Mouse (Mus musculus): ENCODE results near the gene Ciao1.
"Not testable (repeated sequence)": the region's sequence is repeated elsewhere in the genome, so short reads cannot be mapped to it uniquely, and the experiment has no call there.

Gene Ciao1

GRCm38 (mm10) chr2:127250291-127251008 is 2.8 kb upstream of the Ciao1 start:
- DNase-seq (ENCODE audit: low read depth, low spot score): no peak

DNA sequence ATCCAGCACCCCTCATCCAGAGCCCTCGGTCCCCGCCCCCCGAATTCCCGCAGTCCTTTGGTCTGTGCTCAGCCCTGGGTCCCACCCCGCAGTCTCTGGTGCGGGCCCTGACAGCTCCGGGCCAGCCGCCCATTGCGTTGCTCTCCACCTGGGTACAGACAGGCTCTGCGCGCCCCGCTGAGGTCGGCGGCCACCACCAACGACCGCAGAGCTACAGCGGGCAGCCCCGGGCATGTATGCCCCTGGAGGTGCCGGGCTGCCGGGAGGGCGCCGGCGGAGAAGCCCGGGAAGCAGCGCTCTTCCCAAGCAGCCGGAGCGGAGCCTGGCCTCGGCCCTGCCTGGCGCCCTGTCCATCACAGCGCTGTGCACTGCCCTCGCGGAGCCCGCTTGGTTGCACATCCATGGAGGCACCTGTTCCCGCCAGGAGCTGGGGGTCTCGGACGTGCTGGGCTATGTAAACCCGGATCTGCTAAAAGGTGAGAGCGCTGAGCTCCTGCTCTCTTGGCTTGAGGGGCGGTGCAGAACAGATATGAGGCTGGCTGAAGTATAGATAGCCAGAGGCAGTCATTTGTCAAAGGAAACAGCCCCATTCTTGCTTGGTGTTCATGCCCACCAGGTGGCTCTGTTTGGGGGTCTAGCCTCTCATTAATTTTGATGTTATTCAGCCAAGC is 853 bp upstream of the Ciao1 start:
- DNase-seq (ENCODE audit: low read depth, low spot score): peak; percentile 72

DNA sequence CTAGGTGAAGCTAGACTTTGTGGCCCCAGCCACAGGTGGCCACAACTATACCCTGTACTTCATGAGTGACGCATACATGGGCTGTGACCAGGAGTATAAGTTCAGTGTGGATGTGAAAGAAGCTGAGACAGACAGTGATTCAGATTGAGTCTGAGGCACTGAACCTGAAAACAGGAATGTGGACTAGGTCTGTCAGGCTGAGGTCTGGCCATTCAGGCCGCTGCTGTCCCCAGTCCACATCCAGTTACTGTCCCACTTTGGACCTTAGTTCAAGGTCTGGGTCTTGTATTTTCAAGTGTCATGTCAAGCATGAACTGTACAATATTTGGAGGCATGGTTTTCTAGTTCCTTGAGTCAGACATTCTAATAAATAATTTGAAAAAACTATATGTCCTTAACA is 7.6 kb downstream of the Ciao1 start:
- no peak for DNase-seq (ENCODE audit: low read depth, low spot score)

- no peak for DNase-seq (ENCODE audit: low read depth, low spot score)
Measured at GRCm38 (mm10) chr2:127237897-127238610, 9.6 kb downstream of the Ciao1 start.

GRCm38 (mm10) chr2:127225261-127225660 is 22.4 kb downstream of the Ciao1 start:
- peak; percentile 64 for DNase-seq (ENCODE audit: low read depth, low spot score)

- no peak for DNase-seq (ENCODE audit: low read depth, low spot score)
Measured at GRCm38 (mm10) chr2:127217746-127218145, 29.9 kb downstream of the Ciao1 start.

GRCm38 (mm10) chr2:127210701-127211100 is 36.9 kb downstream of the Ciao1 start:
- no peak for DNase-seq (ENCODE audit: low read depth, low spot score)

- no peak for DNase-seq (ENCODE audit: low read depth, low spot score)
Measured at GRCm38 (mm10) chr2:127208452-127208769, 39.2 kb downstream of the Ciao1 start.

- DNase-seq (ENCODE audit: low read depth, low spot score): peak; percentile 99
Measured at GRCm38 (mm10) chr2:127207547-127208451, 39.8 kb downstream of the Ciao1 start, which contains the start of the genes 1810024B03Rik and Snrnp200. TSS of gene 1810024B03Rik (minus strand) at chr2:127208280. TSS of gene Snrnp200 (plus strand) at chr2:127208386.

DNA sequence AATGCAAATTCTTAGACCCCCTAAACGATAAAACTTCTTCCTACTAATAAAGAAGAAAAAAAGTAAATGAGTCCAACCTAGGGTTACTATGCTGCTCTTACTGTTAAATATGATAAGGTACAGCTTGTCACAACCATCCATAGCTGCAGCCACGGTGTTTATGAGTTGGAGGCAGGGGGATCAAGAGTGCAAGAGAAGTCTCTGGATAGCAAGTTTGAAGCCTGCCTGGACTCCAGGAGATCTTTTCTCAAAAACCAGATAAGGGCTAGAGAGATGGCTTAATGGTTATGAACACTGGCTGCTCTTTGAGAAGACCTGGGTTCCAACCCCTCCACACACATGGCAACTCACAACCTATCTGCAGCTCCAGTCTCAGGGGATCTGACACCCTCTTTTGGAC is 40.7 kb downstream of the Ciao1 start:
- no peak for DNase-seq (ENCODE audit: low read depth, low spot score)

DNA sequence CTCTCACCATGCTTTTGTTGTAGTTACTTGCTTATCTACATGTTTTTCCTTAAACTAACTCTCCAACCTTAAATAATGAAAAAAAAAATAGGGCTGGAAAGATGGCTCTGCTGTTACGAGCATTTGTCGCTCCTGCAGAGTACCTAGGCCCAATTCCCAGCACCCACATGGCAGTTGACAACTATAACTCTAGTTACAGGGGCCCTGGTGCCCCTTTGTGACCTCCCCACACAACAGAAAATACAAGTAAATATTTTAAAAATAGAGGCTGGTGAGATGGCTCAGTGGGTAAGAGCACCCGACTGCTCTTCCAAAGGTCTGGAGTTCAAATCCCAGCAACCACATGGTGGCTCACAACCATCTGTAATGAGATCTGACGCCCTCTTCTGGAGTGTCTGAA is 41.7 kb downstream of the Ciao1 start:
- not testable (repeated sequence) for DNase-seq (ENCODE audit: low read depth, low spot score)

- peak; percentile 72 for DNase-seq (ENCODE audit: low read depth, low spot score)
Measured at GRCm38 (mm10) chr2:127204932-127205331, 42.7 kb downstream of the Ciao1 start.
